Mouse (Mus musculus): ENCODE results near the gene 1700028J19Rik. TPM values are rescaled to one million over a fixed set of nuclear protein-coding genes. Genes with fewer than 3 reads are reported as not detected.
"Not testable (repeated sequence)": the region's sequence is repeated elsewhere in the genome, so short reads cannot be mapped to it uniquely, and the experiment has no call there.

Gene 1700028J19Rik
- polyA plus RNA-seq, 1 experiment from 2014 or later: 1.3 TPM

DNA sequence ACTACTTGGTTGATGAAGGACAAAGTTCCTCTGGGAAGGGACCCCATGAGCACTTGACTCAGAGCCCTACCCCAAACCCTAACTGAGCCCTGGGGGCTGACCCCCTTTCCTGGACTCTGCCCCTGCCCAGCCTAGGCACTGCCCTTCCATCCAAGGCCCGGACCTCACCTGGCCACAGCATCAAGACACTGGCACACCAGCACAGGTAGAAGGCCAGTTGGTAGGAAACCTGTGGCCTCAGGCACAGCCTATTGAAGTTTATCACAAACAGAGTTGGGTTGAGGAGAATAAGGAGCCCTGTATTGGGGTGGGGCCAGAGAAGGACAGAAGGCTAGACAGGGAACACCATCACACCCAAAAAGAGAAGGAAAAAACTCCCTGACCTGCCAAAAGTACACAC lies 53.0 kb downstream of the 1700028J19Rik start:
- not testable (repeated sequence) for H3K4me3 ChIP-seq; H3K4me2 ChIP-seq (replicated peaks); H3K9me3 ChIP-seq; ATAC-seq (ENCODE audit: low FRiP score, low read depth); H3K36me3 ChIP-seq; H3K9ac ChIP-seq; H3K27ac ChIP-seq; H3K27me3 ChIP-seq (replicated peaks); H3K4me1 ChIP-seq
- WGBS: 86% methylated on average over 1 of the region's 1 CpGs

DNA sequence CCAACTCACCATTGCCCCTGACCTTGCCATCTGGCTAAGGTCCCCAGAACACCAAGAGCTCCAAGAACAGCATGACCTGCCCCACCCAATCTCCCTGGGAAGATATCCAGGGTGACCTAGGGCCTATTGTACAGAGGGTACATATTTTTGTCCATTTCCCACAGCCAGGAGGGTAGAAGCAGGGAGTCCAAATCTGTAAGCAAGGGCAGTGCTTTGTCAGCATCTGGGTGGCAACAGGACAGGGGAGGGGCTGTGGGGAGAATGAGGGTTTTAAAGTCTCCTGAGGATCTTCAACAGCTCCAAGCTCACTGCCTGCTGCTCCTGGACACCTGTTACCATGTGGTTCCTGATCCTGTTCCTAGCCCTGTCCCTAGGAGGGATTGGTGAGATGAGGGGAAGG lies 58.6 kb downstream of the 1700028J19Rik start, which contains the start of gene Klk1b24:
TSS of gene Klk1b24 (plus strand) at position 301 of the 400 bp plus-strand sequence.
- not testable (repeated sequence) for H3K4me1 ChIP-seq; H3K27ac ChIP-seq; H3K27me3 ChIP-seq (replicated peaks); ATAC-seq (ENCODE audit: low FRiP score, low read depth); H3K4me3 ChIP-seq; H3K36me3 ChIP-seq; H3K4me2 ChIP-seq (replicated peaks); H3K9me3 ChIP-seq; H3K9ac ChIP-seq

DNA sequence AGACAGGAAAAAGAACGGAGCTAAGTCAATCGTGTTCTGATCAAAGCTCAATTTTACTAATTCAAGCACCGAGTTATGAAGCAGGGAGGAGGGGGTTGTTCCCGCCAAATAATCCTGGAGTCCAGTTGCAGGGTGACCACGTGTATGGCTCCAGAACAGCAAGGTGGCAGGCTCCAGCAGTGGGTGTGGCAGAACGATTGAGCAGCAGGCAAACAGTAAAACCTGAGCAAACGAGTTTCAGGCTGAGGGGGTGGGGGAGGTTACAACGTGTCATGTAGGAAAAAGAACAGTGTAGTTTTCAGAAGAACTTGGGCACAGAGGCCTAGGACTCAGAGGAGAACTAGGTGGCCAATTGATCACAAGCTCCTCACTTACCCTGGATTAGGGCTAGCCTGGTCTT lies 60.0 kb downstream of the 1700028J19Rik start:
- not testable (repeated sequence) for ATAC-seq (ENCODE audit: low FRiP score, low read depth)

More for the DNA sequence above, 60.0 kb downstream of the 1700028J19Rik start:
- H3K4me3 ChIP-seq; H3K9me3 ChIP-seq; H3K27me3 ChIP-seq (replicated peaks); H3K36me3 ChIP-seq; H3K9ac ChIP-seq; H3K4me2 ChIP-seq (replicated peaks); H3K4me1 ChIP-seq; H3K27ac ChIP-seq: not testable (repeated sequence)
- WGBS: 61% methylated on average over 8 of the region's 8 CpGs

Other genes with a start within 250 kb of the 1700028J19Rik start
- gene Klk1b26, start 234.5 kb downstream of the 1700028J19Rik start, polyA plus RNA-seq (2016; fragmentation: Nextera tagmentation; extraction: Ambion mirVana): not detected in 2 replicates
- gene Klk1b27, start 194.4 kb downstream of the 1700028J19Rik start, polyA plus RNA-seq (2016; fragmentation: Nextera tagmentation; extraction: Ambion mirVana): not detected in 2 replicates
- not detected in 2 replicates for gene Klk1b21, start 144.4 kb downstream of the 1700028J19Rik start, polyA plus RNA-seq (2016; fragmentation: Nextera tagmentation; extraction: Ambion mirVana)
- gene Klk1b22, start 134.0 kb downstream of the 1700028J19Rik start, polyA plus RNA-seq (2016; fragmentation: Nextera tagmentation; extraction: Ambion mirVana): not detected in 2 replicates
- not detected in 2 replicates for gene Klk1b16, start 109.9 kb downstream of the 1700028J19Rik start, polyA plus RNA-seq (2016; fragmentation: Nextera tagmentation; extraction: Ambion mirVana)
- gene Klk1b24, start 58.5 kb downstream of the 1700028J19Rik start, polyA plus RNA-seq (2016; fragmentation: Nextera tagmentation; extraction: Ambion mirVana): not detected in 2 replicates
- gene Klk1b3, start 48.5 kb downstream of the 1700028J19Rik start, polyA plus RNA-seq (2016; fragmentation: Nextera tagmentation; extraction: Ambion mirVana): not detected in 2 replicates
- not detected in 2 replicates for gene Klk1b4, start 39.3 kb downstream of the 1700028J19Rik start, polyA plus RNA-seq (2016; fragmentation: Nextera tagmentation; extraction: Ambion mirVana)
- not detected in 2 replicates for gene Klk1b5, start 30.8 kb downstream of the 1700028J19Rik start, polyA plus RNA-seq (2016; fragmentation: Nextera tagmentation; extraction: Ambion mirVana)
- not detected in 2 replicates for gene Klk1, start 21.3 kb downstream of the 1700028J19Rik start, polyA plus RNA-seq (2016; fragmentation: Nextera tagmentation; extraction: Ambion mirVana)
- 0.31 TPM in 1 of 2 replicates, not detected in the other for gene Gm36864, start 10.5 kb downstream of the 1700028J19Rik start, polyA plus RNA-seq (2016; fragmentation: Nextera tagmentation; extraction: Ambion mirVana)
- 179 and 198 TPM in 2 replicates for gene 2410002F23Rik, start within 50 bp of the 1700028J19Rik start, polyA plus RNA-seq (2016; fragmentation: Nextera tagmentation; extraction: Ambion mirVana)
- not detected in 2 replicates for gene Acp4, start 10.7 kb upstream of the 1700028J19Rik start, polyA plus RNA-seq (2016; fragmentation: Nextera tagmentation; extraction: Ambion mirVana)
- not detected in 2 replicates for gene Gm15517, start 14.8 kb upstream of the 1700028J19Rik start, polyA plus RNA-seq (2016; fragmentation: Nextera tagmentation; extraction: Ambion mirVana)
- gene Clec11a, start 60.2 kb upstream of the 1700028J19Rik start, polyA plus RNA-seq (2016; fragmentation: Nextera tagmentation; extraction: Ambion mirVana): 2.1 and 2.2 TPM in 2 replicates
- gene Shank1, start 63.6 kb upstream of the 1700028J19Rik start, polyA plus RNA-seq (2016; fragmentation: Nextera tagmentation; extraction: Ambion mirVana): 12.6 and 14.4 TPM in 2 replicates
- gene Syt3, start 137.4 kb upstream of the 1700028J19Rik start, polyA plus RNA-seq (2016; fragmentation: Nextera tagmentation; extraction: Ambion mirVana): 10.0 and 10.2 TPM in 2 replicates
- gene 1700008O03Rik, start 139.1 kb upstream of the 1700028J19Rik start, polyA plus RNA-seq (2016; fragmentation: Nextera tagmentation; extraction: Ambion mirVana): 1.0 and 1.1 TPM in 2 replicates
- gene Lrrc4b, start 182.3 kb upstream of the 1700028J19Rik start, polyA plus RNA-seq (2016; fragmentation: Nextera tagmentation; extraction: Ambion mirVana): 10.4 and 12.6 TPM in 2 replicates
- gene Aspdh, start 218.7 kb upstream of the 1700028J19Rik start, polyA plus RNA-seq (2016; fragmentation: Nextera tagmentation; extraction: Ambion mirVana): 1.3 and 3.8 TPM in 2 replicates
- 61.5 and 61.7 TPM in 2 replicates for gene Josd2, start 221.3 kb upstream of the 1700028J19Rik start, polyA plus RNA-seq (2016; fragmentation: Nextera tagmentation; extraction: Ambion mirVana)
- gene Emc10, start 249.8 kb upstream of the 1700028J19Rik start, polyA plus RNA-seq (2016; fragmentation: Nextera tagmentation; extraction: Ambion mirVana): 135 and 136 TPM in 2 replicates
- 26.3 and 28.1 TPM in 2 replicates for gene Fam71e1, start 249.9 kb upstream of the 1700028J19Rik start, polyA plus RNA-seq (2016; fragmentation: Nextera tagmentation; extraction: Ambion mirVana)

Data from neural tube, embryonic 12.5 days (tissue).